Mouse (Mus musculus) midbrain, embryonic 11.5 days (tissue): ENCODE data around the gene Scyl1. TPM values are rescaled to one million over a fixed set of nuclear protein-coding genes. Genes with fewer than 3 reads are reported as not detected.

Experiments
- ATAC-seq: fragments of 200-750 bp; cut with Nextera tagmentation; 2 replicates; pipeline ENCODE4 v1.8.0; 2017; ENCODE audit warnings: moderate TSS enrichment, moderate library complexity; ENCODE audit not compliant: low FRiP score
- DNase-seq: peaks from one replicate; pipeline ENCODE4 v3.0.0; 2015; ENCODE audit warnings: low spot score; ENCODE audit errors: missing footprints
- H3K27ac ChIP-seq: fragments of 300-500 bp; sonication (generic); 2 replicates; pipeline ENCODE4 v1.5.1; 2014; ENCODE audit warnings: low read depth, low read length
- H3K27me3 ChIP-seq: fragments of 300-500 bp; sonication (generic); 2 replicates; pipeline ENCODE4 v1.6.1; 2014; ENCODE audit warnings: mild to moderate bottlenecking, low read length, moderate library complexity, mixed read lengths; ENCODE audit not compliant: control insufficient read depth, insufficient read depth
- H3K36me3 ChIP-seq: fragments of 300-500 bp; sonication (generic); 2 replicates; pipeline ENCODE4 v1.6.1; 2014; ENCODE audit warnings: mild to moderate bottlenecking, low read length, moderate library complexity, mixed read lengths; ENCODE audit not compliant: control insufficient read depth, insufficient read depth
- H3K4me1 ChIP-seq: fragments of 300-500 bp; sonication (generic); 2 replicates; pipeline ENCODE4 v1.6.1; 2014; ENCODE audit warnings: low read length; ENCODE audit not compliant: control insufficient read depth, insufficient read depth
- H3K4me2 ChIP-seq: fragments of 300-500 bp; sonication (generic); 2 replicates; pipeline ENCODE4 v1.6.1; 2014; ENCODE audit warnings: mild to moderate bottlenecking, moderate library complexity
- H3K4me3 ChIP-seq: fragments of 300-500 bp; sonication (generic); 2 replicates; pipeline ENCODE4 v1.5.1; 2014; ENCODE audit warnings: low read depth, low read length
- H3K9ac ChIP-seq: fragments of 300-500 bp; sonication (generic); 2 replicates; pipeline ENCODE4 v1.6.1; 2014; ENCODE audit warnings: low read length
- H3K9me3 ChIP-seq: fragments of 300-500 bp; sonication (generic); 2 replicates; pipeline ENCODE4 v1.6.1; 2016; ENCODE audit warnings: low read length; ENCODE audit not compliant: control insufficient read depth
- WGBS: fragments of 180-500 bp; shearing (Covaris S2); extraction: QIAGEN DNeasy Blood & Tissue Kit; methylation state at CpG from one replicate; pipeline ENCODE4 v1.1.7; 2014; 5-methylcytosine and 5-hydroxymethylcytosine counted together
- polyA plus RNA-seq: library from polyadenylated mRNA; unstranded; fragments of >200 nt; fragmentation: Nextera tagmentation; extraction: Ambion mirVana; gene quantifications from 2 replicates; pipeline ENCODE4 v1.2.1, GENCODE M21; 2014

Gene Scyl1
- polyA plus RNA-seq, 1 experiment from 2014 or later = 58.6 TPM

DNA sequence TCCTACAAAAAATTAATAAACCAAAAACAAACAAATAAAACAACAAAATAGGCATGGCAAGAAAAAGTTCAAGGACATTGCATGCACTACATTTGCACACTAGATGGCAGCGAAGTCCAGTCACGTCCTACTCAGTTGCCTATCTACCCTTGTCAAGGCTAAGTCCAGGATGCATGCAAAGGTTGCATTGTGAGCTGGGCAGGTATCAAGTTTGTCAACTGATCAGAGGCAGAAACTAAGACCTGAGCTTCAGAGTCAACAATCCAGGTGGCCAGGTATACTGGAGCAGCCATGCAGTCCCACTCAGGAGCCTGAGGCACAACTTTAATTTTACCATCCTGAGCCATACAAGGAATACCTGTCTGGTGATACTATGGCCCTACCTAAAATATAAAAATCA lies 21.9 kb upstream of the Scyl1 start:
- Histone ChIP-seq H3K27me3 (no peaks in the 10 kb centered on the region), H3K4me1 (peaks cover 20% of the 10 kb centered on the region), H3K36me3 (peaks cover 20% of the 10 kb centered on the region), H3K9me3 (no peaks in the 10 kb centered on the region), H3K9ac (no peak overlapping the region), H3K27ac (no peak overlapping the region), H3K4me2 (no peak overlapping the region), H3K4me3 (no peak overlapping the region)
- WGBS = 11% methylated on average over 2 of the region's 2 CpGs
- ATAC-seq (peak; percentile 68), DNase-seq (no peak)

GRCm38 (mm10) chr19:5791329-5791728 lies 20.1 kb upstream of the Scyl1 start:
- Histone ChIP-seq H3K27ac (no peak overlapping the region), H3K27me3 (no peaks in the 10 kb centered on the region), H3K4me2 (no peak overlapping the region), H3K9me3 (no peaks in the 10 kb centered on the region), H3K9ac (no peak overlapping the region), H3K36me3 (peaks cover 9% of the 10 kb centered on the region), H3K4me1 (peaks cover 4% of the 10 kb centered on the region; the same call in 1 of the 2 replicates), H3K4me3 (no peak overlapping the region)
- no peak for DNase-seq
- WGBS = 81% methylated on average over 4 of the region's 4 CpGs
- ATAC-seq = no peak

DNA sequence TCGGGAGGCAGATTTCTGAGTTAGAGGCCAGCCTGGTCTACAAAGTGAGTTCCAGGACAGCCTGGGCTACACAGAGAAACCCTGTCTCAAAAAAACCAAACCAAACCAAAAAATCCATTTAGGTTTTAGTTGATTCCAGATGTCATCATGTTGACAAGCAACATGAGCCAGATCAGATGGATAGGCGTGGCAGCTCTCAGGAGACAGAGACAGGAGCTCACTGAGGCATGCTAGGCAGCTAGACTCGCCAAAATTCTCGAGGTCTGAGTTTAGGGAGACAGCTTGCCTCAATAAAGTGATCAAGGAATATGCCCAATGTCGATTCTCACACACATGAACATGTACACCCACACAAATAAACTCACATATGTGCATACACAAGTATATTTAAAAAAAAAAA lies 17.8 kb upstream of the Scyl1 start:
- no peaks in the 10 kb centered on the region for H3K9me3 ChIP-seq
- no peak overlapping the region for H3K4me3 ChIP-seq
- no peak overlapping the region for H3K9ac ChIP-seq
- H3K36me3 ChIP-seq = no peaks in the 10 kb centered on the region
- no peak overlapping the region for H3K27ac ChIP-seq
- 64% methylated on average over 5 of the region's 5 CpGs for WGBS
- DNase-seq (no peak), ATAC-seq (no peak)
- H3K4me1 ChIP-seq = no peaks in the 10 kb centered on the region
- H3K4me2 ChIP-seq = no peak overlapping the region
- H3K27me3 ChIP-seq = no peaks in the 10 kb centered on the region

DNA sequence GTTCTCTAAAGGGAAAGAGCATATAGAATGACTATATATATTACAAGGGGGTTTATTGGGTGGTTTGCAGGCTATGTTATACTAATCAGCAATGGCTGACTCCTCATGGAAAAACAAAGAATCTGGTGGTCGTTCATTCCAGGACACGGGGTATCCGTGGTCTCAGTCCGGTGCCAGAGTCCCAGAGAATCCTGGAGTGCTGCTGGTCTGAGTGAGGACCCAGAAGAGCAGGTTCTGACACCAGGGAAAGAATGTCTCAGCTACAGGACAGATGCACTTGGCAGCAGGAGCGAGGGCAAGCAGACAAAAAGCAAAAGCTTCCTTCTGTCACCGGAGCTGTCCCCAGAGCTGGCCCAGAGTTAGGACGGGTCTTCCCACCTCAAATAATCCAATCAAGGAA lies 17.4 kb upstream of the Scyl1 start:
- H3K4me2 ChIP-seq = no peak overlapping the region
- no peak overlapping the region for H3K9ac ChIP-seq
- no peaks in the 10 kb centered on the region for H3K4me1 ChIP-seq
- ATAC-seq (no peak), DNase-seq (no peak)
- H3K9me3 ChIP-seq = no peaks in the 10 kb centered on the region
- H3K4me3 ChIP-seq = no peak overlapping the region
- 77% methylated on average over 7 of the region's 7 CpGs for WGBS
- H3K27me3 ChIP-seq = no peaks in the 10 kb centered on the region
- H3K36me3 ChIP-seq = no peaks in the 10 kb centered on the region
- no peak overlapping the region for H3K27ac ChIP-seq

DNA sequence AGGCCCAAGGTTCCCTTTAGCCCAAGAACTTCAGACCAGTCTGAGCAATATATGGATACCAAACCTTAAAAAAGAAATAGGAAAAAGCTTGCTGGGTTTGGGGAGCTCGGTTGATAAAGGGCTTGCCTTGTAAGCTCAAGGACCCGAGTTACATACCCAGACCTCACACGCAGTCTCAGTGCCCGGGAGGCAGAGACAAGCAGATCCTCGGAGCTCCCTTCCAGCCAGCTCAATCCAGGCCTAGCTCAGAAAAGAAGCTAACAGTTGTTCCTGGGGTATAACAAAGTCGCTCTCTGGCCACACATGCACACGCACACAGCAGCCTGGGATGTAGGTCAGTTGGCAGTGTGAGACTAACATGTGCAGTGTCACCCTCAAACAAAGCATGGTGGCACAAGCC lies 16.7 kb upstream of the Scyl1 start:
- no peaks in the 10 kb centered on the region for H3K9me3 ChIP-seq
- no peak overlapping the region for H3K27ac ChIP-seq
- H3K9ac ChIP-seq = no peak overlapping the region
- no peaks in the 10 kb centered on the region for H3K4me1 ChIP-seq
- no peaks in the 10 kb centered on the region for H3K36me3 ChIP-seq
- no peak overlapping the region for H3K4me2 ChIP-seq
- H3K4me3 ChIP-seq = no peak overlapping the region
- ATAC-seq (no peak), DNase-seq (no peak)
- no peaks in the 10 kb centered on the region for H3K27me3 ChIP-seq
- 86% methylated on average over 7 of the region's 7 CpGs for WGBS

DNA sequence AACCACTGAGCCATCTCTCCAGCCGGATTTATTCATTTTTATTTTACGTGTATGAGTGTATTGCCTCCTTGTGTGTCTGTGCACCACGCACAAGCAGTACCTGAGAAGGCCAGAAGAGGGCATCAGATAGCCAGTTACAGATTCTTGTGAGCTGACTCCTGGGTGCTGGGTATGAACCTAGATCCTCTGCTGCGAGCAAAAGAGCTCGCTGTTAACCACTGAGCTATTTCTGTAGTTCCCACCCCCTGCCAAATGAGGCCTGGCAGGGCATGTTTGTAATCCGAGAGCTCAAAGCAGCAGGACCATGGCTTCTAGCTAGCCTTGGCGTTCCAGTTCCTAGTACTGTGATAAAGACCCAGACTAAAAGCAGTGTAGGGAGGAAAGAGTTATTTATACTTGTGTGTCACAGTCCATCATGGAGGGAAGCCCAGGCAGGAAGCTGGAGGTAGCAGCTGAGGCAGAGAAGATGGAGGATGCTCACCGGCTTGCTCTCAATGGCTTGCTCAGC lies 16.0 kb upstream of the Scyl1 start:
- no peaks in the 10 kb centered on the region for H3K36me3 ChIP-seq
- no peak overlapping the region for H3K4me2 ChIP-seq
- H3K27me3 ChIP-seq = no peaks in the 10 kb centered on the region
- no peak overlapping the region for H3K27ac ChIP-seq
- DNase-seq (peak; percentile 98), ATAC-seq (peak; percentile 7; the same call in 1 of the 2 replicates)
- H3K9ac ChIP-seq = no peak overlapping the region
- H3K9me3 ChIP-seq = no peaks in the 10 kb centered on the region
- no peaks in the 10 kb centered on the region for H3K4me1 ChIP-seq
- WGBS = 18% methylated on average over 8 of the region's 8 CpGs
- H3K4me3 ChIP-seq = no peak overlapping the region

DNA sequence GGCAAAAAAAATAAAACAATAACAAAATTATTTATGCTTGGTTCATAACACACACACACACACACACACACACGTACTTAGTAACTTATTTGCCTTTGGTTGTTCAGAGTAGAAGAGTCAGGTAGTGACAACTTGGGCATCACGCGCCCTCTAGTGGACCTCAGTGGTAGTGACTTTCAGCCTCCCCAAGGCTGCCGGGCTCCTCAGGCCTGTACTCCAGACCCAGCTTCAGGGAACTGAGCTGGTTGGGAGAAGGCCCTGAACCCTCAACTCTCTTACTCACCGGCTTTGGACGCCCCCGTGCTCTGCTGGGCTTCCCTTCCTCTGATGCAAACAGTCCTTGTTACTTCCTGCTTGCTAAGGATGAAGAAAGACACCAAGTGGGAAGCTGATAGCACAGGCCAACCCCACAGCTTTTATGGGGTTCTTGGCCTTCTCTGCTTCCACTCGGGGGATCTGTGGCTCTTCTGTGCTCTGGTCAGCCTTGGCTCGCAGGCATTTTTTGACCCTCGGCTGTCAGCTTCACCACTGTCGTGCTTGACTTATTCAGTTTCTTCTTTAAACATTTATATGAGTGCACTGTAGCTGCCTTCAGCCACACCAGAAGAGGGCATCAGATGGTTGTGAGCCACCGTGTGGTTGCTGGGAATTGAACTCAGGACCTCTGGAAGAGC lies 15.4 kb upstream of the Scyl1 start:
- peak; percentile 77; the same call in 1 of the 2 replicates for ATAC-seq
- Histone ChIP-seq H3K4me2 (no peak overlapping the region), H3K9me3 (no peaks in the 10 kb centered on the region), H3K9ac (no peak overlapping the region), H3K4me1 (no peaks in the 10 kb centered on the region), H3K36me3 (no peaks in the 10 kb centered on the region), H3K27ac (no peak overlapping the region), H3K27me3 (no peaks in the 10 kb centered on the region), H3K4me3 (no peak overlapping the region)
- DNase-seq = peak; percentile 99
- WGBS = 11% methylated on average over 12 of the region's 12 CpGs

GRCm38 (mm10) chr19:5784958-5785577 lies 13.8 kb upstream of the Scyl1 start:
- Histone ChIP-seq H3K9ac (no peak overlapping the region), H3K4me3 (no peak overlapping the region), H3K4me1 (no peaks in the 10 kb centered on the region), H3K4me2 (no peak overlapping the region), H3K27ac (no peak overlapping the region), H3K27me3 (no peaks in the 10 kb centered on the region), H3K9me3 (no peaks in the 10 kb centered on the region), H3K36me3 (no peaks in the 10 kb centered on the region)
- ATAC-seq (no peak), DNase-seq (no peak)
- WGBS = 67% methylated on average over 10 of the region's 10 CpGs

GRCm38 (mm10) chr19:5782121-5782520 lies 10.9 kb upstream of the Scyl1 start:
- no peaks in the 10 kb centered on the region for H3K36me3 ChIP-seq
- no peak for ATAC-seq
- no peaks in the 10 kb centered on the region for H3K4me1 ChIP-seq
- no peak overlapping the region for H3K4me2 ChIP-seq
- no peaks in the 10 kb centered on the region for H3K9me3 ChIP-seq
- no peaks in the 10 kb centered on the region for H3K27me3 ChIP-seq
- 90% methylated on average over 1 of the region's 1 CpGs for WGBS
- no peak for DNase-seq
- no peak overlapping the region for H3K27ac ChIP-seq
- no peak overlapping the region for H3K4me3 ChIP-seq
- no peak overlapping the region for H3K9ac ChIP-seq
